Mouse (Mus musculus) MEL (cell line): Measurements from ENCODE around the gene Ren1.

Source experiments
- CHD1 ChIP-seq: IDR thresholded peaks from 2 replicates; pipeline ENCODE4 v1.6.1; 2012; ENCODE audit warnings: low read depth, mild to moderate bottlenecking, inconsistent platforms, low read length, improper control_type of control experiment
- CTCF ChIP-seq, 3 experiments: IDR thresholded peaks in 2 of 3; conservative IDR thresholded peaks in 1 of 3; 2 replicates each; pipeline ENCODE4 v1.5.1; 2011 to 2012; ENCODE audit warnings: low read length in 3 of 3, low read depth in 2 of 3, mild to moderate bottlenecking in 2 of 3, improper control_type of control experiment in 1 of 3, inconsistent platforms in 1 of 3, mixed read lengths in 1 of 3, moderate library complexity in 1 of 3; ENCODE audit not compliant: control insufficient read depth in 1 of 3, insufficient read depth in 1 of 3, poor library complexity in 1 of 3, severe bottlenecking in 1 of 3
- EP300 ChIP-seq, 2 experiments: IDR thresholded peaks; 2 replicates each; pipeline ENCODE4 v1.6.1; 2011; ENCODE audit warnings: improper control_type of control experiment in 2 of 2, low read length in 2 of 2, low read depth in 1 of 2, mild to moderate bottlenecking in 1 of 2
- POLR2A ChIP-seq, 2 experiments: IDR thresholded peaks; 2 replicates each; pipeline ENCODE4 v1.6.1; 2011 to 2012; ENCODE audit warnings: low read length in 2 of 2, mild to moderate bottlenecking in 2 of 2, control low read depth in 1 of 2, improper control_type of control experiment in 1 of 2, low read depth in 1 of 2, moderate library complexity in 1 of 2; ENCODE audit not compliant: control insufficient read depth in 1 of 2, insufficient read depth in 1 of 2, poor library complexity in 1 of 2

DNA sequence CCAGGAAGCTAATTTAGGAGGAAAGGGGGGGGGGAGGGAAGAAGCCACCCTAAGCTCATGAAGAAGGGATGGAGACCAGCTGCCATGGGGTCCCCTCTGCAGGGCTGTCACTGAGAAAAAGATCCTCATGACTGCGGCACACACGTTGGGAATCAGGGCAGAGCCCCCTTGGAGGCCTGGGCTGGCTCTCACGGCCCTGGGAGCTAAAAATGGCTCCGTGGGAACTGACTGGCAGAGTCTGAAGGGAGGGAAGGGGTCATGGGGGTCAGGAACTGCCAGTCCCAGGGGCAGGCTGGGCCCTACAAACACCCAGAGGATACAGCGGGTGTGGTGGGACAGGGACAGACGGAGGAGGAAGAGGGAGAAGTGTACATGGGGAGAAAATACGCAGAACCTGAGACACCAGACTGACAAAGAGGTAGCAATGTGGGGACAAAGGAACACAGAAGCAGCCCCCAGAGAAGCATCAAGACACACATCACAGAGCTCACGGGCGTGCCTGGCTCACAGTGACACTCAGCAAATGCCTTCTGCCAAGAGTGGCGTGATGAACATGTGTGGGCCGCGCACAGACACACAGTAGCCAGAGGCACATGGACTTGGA is 32.3 kb downstream of the Ren1 start:
- no peak for TF ChIP-seq POLR2A (IDR thresholded peaks at IDR 0.05; ENCODE audit: control insufficient read depth in 1 of 2, insufficient read depth in 1 of 2, low read depth in 1 of 2, low read length in 2 of 2, poor library complexity in 1 of 2)
- no peak for TF ChIP-seq CHD1
- no peak for TF ChIP-seq EP300 (IDR thresholded peaks at IDR 0.05; ENCODE audit: low read depth in 1 of 2, low read length in 2 of 2)
- no peak for TF ChIP-seq CTCF (IDR thresholded peaks at IDR 0.05 in 2 of 3, conservative IDR thresholded peaks at IDR 0.05 in 1 of 3; ENCODE audit: control insufficient read depth in 1 of 3, insufficient read depth in 1 of 3, low read depth in 2 of 3, low read length in 3 of 3, poor library complexity in 1 of 3, severe bottlenecking in 1 of 3)
